Comparison of ENCODE assay signal across 8 mouse cellular contexts in the genomic region with DNA sequence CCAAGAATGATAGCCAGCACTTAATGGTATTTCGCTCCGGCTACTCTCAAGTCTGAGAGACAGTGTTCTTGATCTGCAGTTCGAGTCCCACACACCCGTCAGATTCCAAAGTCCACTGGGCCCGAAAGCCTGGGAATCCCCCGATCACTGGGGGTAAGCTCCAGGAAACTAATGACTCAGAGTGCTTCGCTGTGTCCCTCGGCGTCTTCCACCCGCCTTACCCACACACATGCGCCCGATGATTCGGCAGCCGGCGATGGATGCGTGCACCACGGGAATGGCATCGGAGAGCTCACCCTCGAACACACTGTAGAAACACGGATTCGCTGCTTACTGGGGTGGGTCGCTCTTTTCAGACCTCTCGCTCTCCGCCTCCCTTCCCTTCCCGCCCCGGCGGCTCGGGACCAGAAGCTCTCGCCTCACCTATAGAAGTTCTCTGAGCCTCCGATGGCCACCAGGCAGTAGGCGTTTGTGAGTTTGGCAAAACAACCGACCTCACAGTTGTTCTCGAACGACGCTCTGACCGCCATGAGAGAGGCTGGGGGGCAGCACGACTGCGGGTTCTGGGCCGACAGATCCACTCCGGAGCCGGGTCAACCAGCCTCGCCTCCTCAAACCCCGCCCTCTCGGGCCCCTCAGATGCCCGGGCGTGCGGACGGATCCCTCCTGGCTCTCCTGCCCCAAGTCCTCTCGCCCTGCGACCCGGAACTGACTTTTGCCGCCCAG. TPM values are rescaled to one million over a fixed set of nuclear protein-coding genes. Genes with fewer than 3 reads are reported as not detected.
A peak's percentile ranks its signal among the peaks of the same experiment; 100 is the strongest.
DNase-seq lines count a peak whose midpoint lies in the region; ATAC-seq lines count a peak whose summit lies in the region.

No protein-coding gene starts in this region.

- no peak for ATAC-seq in hindbrain, embryonic 12.5 days (ENCODE audit: low FRiP score)
- peak; percentile 8 for ATAC-seq in liver, embryonic 12.5 days
- ATAC-seq in stomach, embryonic 14.5 days (ENCODE audit: insufficient number of reproducible peaks, insufficient read depth, low FRiP score, low read depth) = no peak

- peak overlapping the region; percentile 76 for H3K9ac ChIP-seq in hindbrain, embryonic 12.5 days
- peak overlapping the region; percentile 86 for H3K9ac ChIP-seq in liver, embryonic 12.5 days
- H3K9ac ChIP-seq in stomach, embryonic 14.5 days (replicated peaks; ENCODE audit: low read depth, low read length) = peak overlapping the region; percentile 80

- H3K36me3 ChIP-seq in hindbrain, embryonic 12.5 days = peaks cover 26% of the 10 kb centered on the region
- peaks cover 34% of the 10 kb centered on the region for H3K36me3 ChIP-seq in liver, embryonic 12.5 days
- peaks cover 28% of the 10 kb centered on the region for H3K36me3 ChIP-seq in stomach, embryonic 14.5 days (ENCODE audit: control insufficient read depth, insufficient read depth, low read length)

- DNase-seq in cerebellum, adult 8-10 months = peak; percentile 22
- no peak for DNase-seq in cerebellum, adult 18-20 months
- peak; percentile 72 for DNase-seq in 3T3-L1 (ENCODE audit: low read depth, low spot score)
- DNase-seq in brain, adult 2 months (ENCODE audit: low read depth, low spot score) = peak; percentile 39
- DNase-seq in layer of hippocampus, postnatal 14 days (ENCODE audit: low spot score in 2 of 2) = no peak

- peaks cover 19% of the 10 kb centered on the region for H3K4me1 ChIP-seq in hindbrain, embryonic 12.5 days
- peaks cover 30% of the 10 kb centered on the region for H3K4me1 ChIP-seq in liver, embryonic 12.5 days
- peaks cover 7% of the 10 kb centered on the region; the same call in 1 of the 2 replicates for H3K4me1 ChIP-seq in stomach, embryonic 14.5 days (ENCODE audit: control insufficient read depth, insufficient read depth, low read length)

- peak overlapping the region; percentile 94 for H3K4me2 ChIP-seq in hindbrain, embryonic 12.5 days (replicated peaks)
- H3K4me2 ChIP-seq in liver, embryonic 12.5 days = peak overlapping the region; percentile 91
- H3K4me2 ChIP-seq in stomach, embryonic 14.5 days (replicated peaks; ENCODE audit: low read depth, low read length) = peak overlapping the region; percentile 87

- no peaks in the 10 kb centered on the region for H3K27me3 ChIP-seq in hindbrain, embryonic 12.5 days
- no peaks in the 10 kb centered on the region for H3K27me3 ChIP-seq in liver, embryonic 12.5 days (replicated peaks)
- H3K27me3 ChIP-seq in stomach, embryonic 14.5 days (ENCODE audit: control insufficient read depth, insufficient read depth, low read length) = no peaks in the 10 kb centered on the region

- no peaks in the 10 kb centered on the region for H3K9me3 ChIP-seq in hindbrain, embryonic 12.5 days (replicated peaks)
- no peaks in the 10 kb centered on the region for H3K9me3 ChIP-seq in liver, embryonic 12.5 days (replicated peaks)
- H3K9me3 ChIP-seq in stomach, embryonic 14.5 days (ENCODE audit: control insufficient read depth, low read depth, low read length) = no peaks in the 10 kb centered on the region

- 2% methylated on average over 52 of the region's 52 CpGs for WGBS in hindbrain, embryonic 12.5 days
- WGBS in liver, embryonic 12.5 days (ENCODE audit: insufficient replicate concordance) = under 1% methylated on average over 52 of the region's 52 CpGs
- 2% methylated on average over 52 of the region's 52 CpGs for WGBS in stomach, embryonic 14.5 days

- H3K4me3 ChIP-seq in hindbrain, embryonic 12.5 days = peak overlapping the region; percentile 67
- peak overlapping the region; percentile 82 for H3K4me3 ChIP-seq in liver, embryonic 12.5 days
- H3K4me3 ChIP-seq in stomach, embryonic 14.5 days (ENCODE audit: low read depth, low read length) = peak overlapping the region; percentile 78

- H3K27ac ChIP-seq in hindbrain, embryonic 12.5 days = peak overlapping the region; percentile 60
- H3K27ac ChIP-seq in liver, embryonic 12.5 days = peak overlapping the region; percentile 87
- H3K27ac ChIP-seq in stomach, embryonic 14.5 days (ENCODE audit: low read length) = peak overlapping the region; percentile 75; the same call in 1 of the 2 replicates

RNA-seq across cellular contexts. Expression of gene Eif6, which starts 0.7 kb away (rescaled TPM):
- 151 and 160 TPM in 2 replicates for polyA plus RNA-seq in hindbrain, embryonic 12.5 days (2016; fragmentation: Nextera tagmentation; extraction: Ambion mirVana)
- 186 and 198 TPM in 2 replicates for polyA plus RNA-seq in liver, embryonic 12.5 days (2016; fragmentation: Nextera tagmentation; extraction: Ambion mirVana)
- 173 and 200 TPM in 2 replicates for polyA plus RNA-seq in stomach, embryonic 14.5 days (2014; fragmentation: Nextera tagmentation; extraction: Ambion mirVana)
- total RNA-seq in layer of hippocampus, postnatal 14 days (2021) = 10 to 100 TPM; 68.1 to 69.9 TPM

RNA-seq across cellular contexts. Expression of gene BC029722, which starts 6.8 kb away (rescaled TPM):
- 17.1 and 17.3 TPM in 2 replicates for polyA plus RNA-seq in hindbrain, embryonic 12.5 days (2016; fragmentation: Nextera tagmentation; extraction: Ambion mirVana)
- polyA plus RNA-seq in liver, embryonic 12.5 days (2016; fragmentation: Nextera tagmentation; extraction: Ambion mirVana) = 6.0 and 6.6 TPM in 2 replicates
- polyA plus RNA-seq in stomach, embryonic 14.5 days (2014; fragmentation: Nextera tagmentation; extraction: Ambion mirVana) = 12.8 and 15.0 TPM in 2 replicates
- total RNA-seq in layer of hippocampus, postnatal 14 days (2021) = 10 to 100 TPM; 43.8 to 45.6 TPM

RNA-seq across cellular contexts. Expression of gene Fam83c, which starts 8.6 kb away (rescaled TPM):
- polyA plus RNA-seq in hindbrain, embryonic 12.5 days (2016; fragmentation: Nextera tagmentation; extraction: Ambion mirVana) = 0.41 and 0.46 TPM in 2 replicates
- polyA plus RNA-seq in liver, embryonic 12.5 days (2016; fragmentation: Nextera tagmentation; extraction: Ambion mirVana) = 0.04 and 0.07 TPM in 2 replicates
- 2.3 and 3.1 TPM in 2 replicates for polyA plus RNA-seq in stomach, embryonic 14.5 days (2014; fragmentation: Nextera tagmentation; extraction: Ambion mirVana)
- total RNA-seq in layer of hippocampus, postnatal 14 days (2021) = not detected

RNA-seq across cellular contexts. Expression of gene Mmp24, which starts 50.9 kb away (rescaled TPM):
- 5.3 and 6.0 TPM in 2 replicates for polyA plus RNA-seq in hindbrain, embryonic 12.5 days (2016; fragmentation: Nextera tagmentation; extraction: Ambion mirVana)
- polyA plus RNA-seq in liver, embryonic 12.5 days (2016; fragmentation: Nextera tagmentation; extraction: Ambion mirVana) = 0.04 TPM in 1 of 2 replicates, not detected in the other
- polyA plus RNA-seq in stomach, embryonic 14.5 days (2014; fragmentation: Nextera tagmentation; extraction: Ambion mirVana) = 0.25 and 0.51 TPM in 2 replicates
- 10 to 100 TPM; 50.0 to 53.3 TPM for total RNA-seq in layer of hippocampus, postnatal 14 days (2021)

Comparison
In these comparisons a context has a peak if more than half of its experiments do, and no peak if none do; other contexts are left out.
1. DNase-seq: peak in cerebellum, adult 8-10 months (single experiment), 3T3-L1 (single experiment) and brain, adult 2 months (single experiment); none in cerebellum, adult 18-20 months (0 of 2) and layer of hippocampus, postnatal 14 days (0 of 2).
2. Peak in every context shown above with its lines, with median percentiles within 50 percentile points of each other: H3K27ac ChIP-seq, H3K4me2 ChIP-seq, H3K4me3 ChIP-seq and H3K9ac ChIP-seq.